Mouse (Mus musculus): ENCODE measurements at regions not wholly inside any gene's neighbourhood (a gene's known extent, or its start where the extent isn't known, plus 50 kb on each side); places are given as distances from the start of the nearest gene placed in this dataset.
"Not testable (repeated sequence)": the region's sequence is repeated elsewhere in the genome, so short reads cannot be mapped to it uniquely, and the experiment has no call there.

DNA sequence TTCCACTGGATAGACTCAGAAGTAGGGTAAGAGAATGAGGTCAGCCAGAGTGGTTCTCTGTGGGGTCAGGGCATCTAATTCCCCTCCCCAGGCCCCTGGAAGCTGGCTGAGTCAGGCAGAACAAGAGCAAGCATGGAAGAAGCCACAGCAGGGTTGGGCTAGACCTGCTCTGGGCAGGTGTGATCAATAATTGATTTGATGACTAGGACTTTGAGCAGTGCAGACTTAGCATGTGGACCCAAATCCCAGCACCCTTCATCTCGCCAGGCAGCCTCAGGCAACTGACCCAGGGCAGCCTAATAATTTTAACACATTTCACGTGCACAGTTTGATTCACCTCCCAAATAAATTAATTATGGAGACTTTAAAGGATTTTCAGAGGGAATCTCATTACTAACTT is 67.2 kb downstream of the Qdpr start:
- DNase-seq (ENCODE audit: extremely low read depth, insufficient read length, low spot score) = no peak

DNA sequence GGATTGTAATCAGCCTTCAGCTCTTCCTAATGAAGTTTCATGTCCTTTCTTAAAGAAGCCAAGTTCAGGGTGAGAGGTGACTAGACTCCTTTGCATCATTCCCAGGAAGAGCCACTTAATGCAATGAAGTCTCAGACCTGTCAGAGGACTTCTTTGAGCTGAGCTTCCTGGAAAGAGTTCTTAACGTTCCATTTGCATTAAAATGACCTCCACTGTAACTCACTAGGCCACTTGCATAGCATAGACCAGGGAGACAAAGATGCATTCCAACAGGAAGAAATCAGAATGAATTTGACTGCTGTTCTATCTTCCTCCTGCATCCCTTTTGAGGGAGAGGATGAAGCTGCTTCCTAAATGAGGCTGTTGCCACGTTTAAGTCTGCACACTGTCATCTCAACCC is 71.5 kb downstream of the Qdpr start:
- DNase-seq (ENCODE audit: extremely low read depth, insufficient read length, low spot score) = no peak

DNA sequence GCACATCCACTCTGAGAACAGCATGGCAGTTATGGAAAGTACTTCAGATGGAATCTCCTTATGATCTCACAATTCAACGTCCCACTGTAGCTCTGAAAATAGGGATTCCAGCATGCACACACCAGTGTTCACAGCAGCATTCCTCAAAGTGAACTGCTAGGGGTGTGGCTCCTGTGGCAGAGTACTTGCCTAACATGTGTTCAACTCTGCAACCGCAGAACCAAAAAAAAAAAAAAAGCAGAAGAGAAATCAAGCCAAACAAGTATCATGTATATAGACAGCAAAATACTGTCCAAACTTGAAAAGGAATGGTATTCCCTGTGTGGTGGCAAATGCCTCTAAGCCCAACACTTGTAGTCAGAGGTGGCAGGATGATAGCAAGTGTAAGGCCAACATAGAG is 77.0 kb downstream of the Qdpr start:
- no peak for DNase-seq (ENCODE audit: extremely low read depth, insufficient read length, low spot score)

DNA sequence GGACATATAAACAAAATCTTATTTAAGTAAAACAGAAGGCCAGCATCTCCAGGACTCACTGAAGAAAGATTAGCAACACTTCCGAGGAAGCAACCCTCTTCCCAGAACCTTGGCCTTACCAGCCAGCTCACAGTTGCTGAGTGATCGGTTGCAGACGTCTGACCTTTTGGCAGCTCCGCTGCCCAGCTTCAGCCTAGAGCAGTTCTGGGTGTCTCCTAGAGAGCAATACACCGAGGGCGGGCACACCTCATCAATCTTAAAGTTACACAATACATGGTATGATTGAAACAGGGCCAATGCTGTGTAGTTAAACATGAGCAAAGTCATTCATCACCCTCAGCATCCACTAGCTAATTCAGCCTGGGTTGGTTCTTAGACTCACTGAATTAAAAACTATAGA is 81.6 kb downstream of the Qdpr start:
- DNase-seq (ENCODE audit: extremely low read depth, insufficient read length, low spot score) = no peak

DNA sequence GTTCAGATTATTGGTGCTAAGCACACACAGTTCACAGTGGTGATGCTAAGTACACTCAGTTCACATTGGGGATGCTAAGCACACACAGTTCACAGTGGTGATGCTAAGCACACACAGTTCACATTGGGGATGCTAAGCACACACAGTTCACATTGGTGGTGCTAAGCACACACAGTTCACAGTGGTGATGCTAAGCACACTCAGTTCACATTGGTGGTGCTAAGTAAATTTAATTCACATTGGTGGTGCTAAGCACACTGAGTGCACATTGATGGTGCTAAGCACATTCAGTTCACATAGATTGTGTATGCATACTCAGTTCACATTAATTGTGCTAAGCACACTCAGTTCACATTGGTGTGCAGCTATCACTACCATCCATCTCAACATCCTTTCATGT is 89.8 kb downstream of the Qdpr start:
- no peak for DNase-seq (ENCODE audit: extremely low read depth, insufficient read length, low spot score)

DNA sequence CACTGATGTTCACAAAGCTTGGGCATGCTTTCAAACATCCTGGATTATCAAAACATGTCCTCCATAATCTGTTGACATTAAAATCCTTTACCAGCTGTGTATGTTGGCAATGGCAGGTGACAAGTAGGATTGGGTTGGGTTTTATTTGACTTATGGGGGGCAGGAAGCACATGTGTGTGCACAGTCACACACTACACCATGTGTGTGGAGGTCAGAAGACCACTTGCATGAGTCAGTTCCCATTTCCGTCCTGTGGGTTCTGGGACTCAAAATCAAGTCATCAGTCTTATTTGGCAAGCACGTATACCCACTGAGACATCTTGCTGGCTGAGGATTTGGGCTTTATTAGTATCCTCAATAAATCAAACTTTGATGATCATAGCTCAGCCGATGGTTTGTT is 109.6 kb downstream of the Qdpr start:
- DNase-seq (ENCODE audit: extremely low read depth, insufficient read length, low spot score) = no peak

DNA sequence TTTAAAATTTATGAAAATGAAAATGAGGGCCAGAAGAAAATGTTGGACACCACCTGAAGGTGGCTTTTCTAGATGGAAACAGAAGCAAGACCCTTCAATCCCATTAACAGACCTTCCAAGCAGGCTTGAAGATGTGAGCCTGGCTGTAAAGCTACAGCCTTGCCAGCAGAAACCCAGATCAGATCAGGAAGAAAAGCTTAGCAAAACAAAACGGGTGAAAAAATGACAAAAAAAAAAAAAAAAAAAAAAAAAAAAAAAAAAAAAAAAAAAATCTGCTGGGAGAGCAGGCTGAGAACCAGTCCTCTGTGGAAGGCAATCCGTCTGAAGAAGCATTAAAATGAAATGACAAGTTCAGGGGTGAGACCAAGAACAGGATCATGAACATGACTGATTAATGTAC is 113.2 kb downstream of the Qdpr start:
- no peak for DNase-seq (ENCODE audit: extremely low read depth, insufficient read length, low spot score)

DNA sequence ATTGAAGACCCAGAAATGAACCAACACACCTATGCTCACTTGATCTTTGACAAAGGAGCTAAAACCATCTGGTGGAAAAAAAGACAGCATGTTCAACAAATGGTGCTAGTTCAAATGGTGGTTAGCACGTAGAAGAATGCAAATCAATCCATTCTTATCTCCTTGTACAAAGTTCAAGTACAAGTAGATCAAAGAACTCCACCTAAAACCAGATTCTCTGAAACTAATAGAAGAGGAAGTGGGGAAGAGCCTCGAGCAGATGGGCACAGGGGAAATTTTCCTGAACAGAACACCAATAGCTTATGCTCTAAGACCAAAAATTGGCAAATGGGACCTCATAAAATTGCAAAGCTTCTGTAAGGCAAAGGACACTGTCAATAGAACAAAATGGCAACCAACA is 125.6 kb downstream of the Qdpr start:
- DNase-seq (ENCODE audit: extremely low read depth, insufficient read length, low spot score) = not testable (repeated sequence)

DNA sequence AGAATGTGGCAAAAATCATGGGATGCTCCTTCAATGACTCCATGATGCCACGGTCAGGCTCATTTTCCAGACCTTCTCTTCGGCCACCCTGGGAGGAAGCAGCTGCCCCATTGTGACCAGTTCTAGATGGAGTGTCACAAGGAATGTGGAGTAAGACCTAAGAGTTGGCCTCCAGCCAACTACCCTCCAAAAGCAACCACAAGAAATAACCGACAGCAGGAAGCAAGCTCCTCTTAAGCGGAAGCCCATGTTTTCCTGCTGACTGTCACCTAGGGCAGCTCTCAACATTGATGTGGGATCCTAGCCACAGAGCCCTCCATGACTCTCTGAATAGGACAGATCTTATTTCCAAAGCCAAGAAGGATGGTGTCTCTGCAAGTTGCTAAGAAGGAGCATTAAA is 126.5 kb downstream of the Qdpr start:
- DNase-seq (ENCODE audit: extremely low read depth, insufficient read length, low spot score) = no peak

DNA sequence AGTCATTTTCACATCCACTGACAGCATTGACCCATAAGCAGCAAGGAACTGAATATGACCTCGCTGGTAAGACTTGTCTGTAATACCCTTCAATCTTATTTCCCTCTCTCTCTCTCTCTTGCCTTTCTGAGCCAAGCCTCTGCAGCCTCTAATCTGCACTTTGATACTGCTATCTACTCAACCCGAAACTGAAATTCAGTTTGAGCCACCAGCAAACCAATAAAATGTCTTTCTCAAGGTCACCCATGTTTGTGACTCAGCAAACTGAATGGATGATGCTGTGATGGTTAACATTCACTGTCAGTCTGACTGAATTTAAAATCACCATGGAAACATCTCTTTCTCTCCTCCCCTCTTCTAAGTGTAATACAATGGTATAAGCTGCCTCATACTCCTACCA is 132.0 kb downstream of the Qdpr start:
- DNase-seq (ENCODE audit: extremely low read depth, insufficient read length, low spot score) = no peak

DNA sequence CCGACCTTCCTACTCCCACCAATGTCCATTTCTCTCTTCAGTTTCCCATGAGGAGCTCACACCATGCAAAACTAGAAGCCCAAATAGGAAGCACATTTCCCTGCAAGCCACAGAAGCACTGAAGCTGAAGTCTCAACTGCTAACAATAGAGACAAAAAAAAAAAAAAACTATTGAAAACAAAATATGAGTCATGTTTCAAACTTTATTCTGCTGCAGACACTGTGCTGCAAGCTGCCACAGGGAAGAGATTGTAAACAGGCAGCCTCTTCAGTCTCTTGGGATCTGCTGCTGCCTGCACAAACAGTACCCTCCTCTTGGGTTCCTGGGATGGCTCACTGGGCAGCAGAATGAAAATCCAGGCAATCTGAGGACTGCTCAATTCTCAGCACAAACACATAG is 148.9 kb downstream of the Qdpr start:
- no peak for DNase-seq (ENCODE audit: extremely low read depth, insufficient read length, low spot score)

DNA sequence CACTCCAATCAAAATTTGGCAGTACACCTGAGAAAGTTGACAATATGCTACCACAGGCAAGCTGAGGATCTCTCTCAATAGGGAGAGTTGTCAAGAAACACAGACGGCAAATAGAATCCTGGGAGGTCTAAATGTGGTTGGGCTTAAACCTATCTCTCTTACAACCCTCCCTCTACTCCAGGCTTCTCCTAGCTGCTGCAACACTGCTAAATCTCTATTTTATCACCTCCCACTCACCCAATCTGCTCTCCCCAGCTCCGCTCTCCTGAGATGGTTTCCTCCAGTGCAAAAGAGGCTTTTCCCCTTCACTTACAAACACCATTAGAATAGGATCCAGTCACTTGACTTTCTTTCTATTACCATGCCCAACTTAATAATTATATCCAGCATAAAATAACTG is 151.2 kb downstream of the Qdpr start:
- DNase-seq (ENCODE audit: extremely low read depth, insufficient read length, low spot score) = no peak

DNA sequence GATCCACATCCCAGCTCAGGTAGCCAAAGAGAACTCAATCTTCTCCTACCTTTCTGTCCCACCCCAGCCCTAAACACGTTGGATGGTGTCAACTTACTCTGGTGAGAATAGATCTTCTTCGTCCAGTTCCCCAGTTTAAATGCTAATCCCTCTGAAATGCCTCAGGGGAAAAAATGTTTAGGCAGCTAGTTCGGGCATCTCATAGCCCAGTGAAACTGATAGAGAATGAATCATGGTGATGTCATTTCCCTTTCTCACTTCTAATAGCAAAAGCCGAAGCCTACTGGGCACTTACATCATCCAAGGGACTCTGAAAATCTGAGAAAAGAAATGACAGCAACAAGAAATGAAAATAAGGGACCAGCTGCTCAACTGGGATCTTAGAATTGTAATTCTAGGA is 154.9 kb downstream of the Qdpr start:
- peak; percentile 25 for DNase-seq (ENCODE audit: extremely low read depth, insufficient read length, low spot score)

DNA sequence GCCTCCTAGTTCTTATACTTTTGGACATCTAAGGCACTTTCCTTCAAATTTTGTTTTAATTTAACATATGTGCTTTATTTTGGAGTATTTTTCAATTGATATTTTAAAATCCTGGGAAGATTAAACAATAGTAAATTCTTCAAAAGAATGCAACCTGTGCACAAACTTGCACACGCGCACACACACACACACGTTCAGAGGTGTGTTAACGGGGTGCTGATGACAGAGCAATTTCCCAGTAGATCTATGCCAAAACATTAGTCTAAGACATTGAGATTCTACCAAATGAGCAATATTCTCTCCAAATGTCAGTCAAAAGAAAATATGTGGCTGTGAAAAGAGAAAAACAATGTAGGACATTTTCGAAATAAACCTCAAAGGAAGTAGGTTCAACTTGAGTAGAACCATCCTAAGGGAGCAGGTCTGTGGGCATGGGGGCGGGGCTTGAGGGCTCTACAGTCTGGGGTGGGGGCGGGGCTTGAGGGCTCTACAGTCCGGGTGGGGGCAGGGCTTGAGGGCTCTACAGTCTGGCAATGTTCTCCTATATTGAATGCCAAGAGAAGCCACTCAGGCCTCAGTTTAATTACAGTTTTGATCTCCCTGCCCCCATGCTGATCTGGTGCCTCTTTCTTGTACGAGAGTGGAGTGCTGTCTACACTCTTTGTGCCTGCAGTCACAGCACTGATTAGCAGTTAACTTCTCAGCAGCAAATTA is 157.0 kb downstream of the Qdpr start:
- no peak for DNase-seq (ENCODE audit: extremely low read depth, insufficient read length, low spot score)

DNA sequence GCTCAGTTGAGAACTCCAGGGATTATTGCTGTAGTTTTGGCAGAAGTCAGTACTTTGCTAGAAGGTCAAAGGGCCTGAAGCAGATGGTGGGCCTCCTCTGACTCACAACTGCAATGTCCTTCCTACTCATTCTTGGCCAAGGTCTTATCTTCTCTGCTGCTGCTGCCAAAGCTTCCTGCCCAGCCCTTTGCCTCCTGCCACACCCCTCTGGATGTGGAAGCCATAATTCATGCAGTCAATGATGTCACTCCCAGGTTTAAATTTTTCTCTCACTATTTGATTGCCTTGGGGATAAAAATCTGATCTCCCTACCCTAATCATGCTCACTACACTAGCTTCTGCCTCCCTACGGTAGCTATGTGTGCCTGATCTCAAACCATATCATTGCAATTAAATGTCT is 157.7 kb downstream of the Qdpr start:
- peak; percentile 18 for DNase-seq (ENCODE audit: extremely low read depth, insufficient read length, low spot score)

DNA sequence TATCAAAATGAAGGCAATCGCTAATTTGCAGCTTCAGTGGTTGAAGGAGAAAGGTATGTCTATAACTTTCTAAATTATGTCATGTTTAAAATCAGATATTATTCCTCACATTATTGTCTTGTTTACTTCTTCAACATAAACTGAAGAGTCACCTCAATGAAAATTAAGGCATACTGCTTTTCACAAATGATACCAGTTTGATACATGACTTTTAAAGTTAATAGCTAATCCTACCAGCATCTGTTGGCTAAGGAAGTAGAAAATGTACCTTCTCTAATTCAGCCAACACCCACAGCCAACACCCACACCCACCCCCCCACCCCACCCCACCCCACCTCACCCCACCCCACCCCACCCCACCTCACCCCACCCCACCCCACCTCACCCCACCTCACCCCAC is 158.3 kb downstream of the Qdpr start:
- DNase-seq (ENCODE audit: extremely low read depth, insufficient read length, low spot score) = no peak

DNA sequence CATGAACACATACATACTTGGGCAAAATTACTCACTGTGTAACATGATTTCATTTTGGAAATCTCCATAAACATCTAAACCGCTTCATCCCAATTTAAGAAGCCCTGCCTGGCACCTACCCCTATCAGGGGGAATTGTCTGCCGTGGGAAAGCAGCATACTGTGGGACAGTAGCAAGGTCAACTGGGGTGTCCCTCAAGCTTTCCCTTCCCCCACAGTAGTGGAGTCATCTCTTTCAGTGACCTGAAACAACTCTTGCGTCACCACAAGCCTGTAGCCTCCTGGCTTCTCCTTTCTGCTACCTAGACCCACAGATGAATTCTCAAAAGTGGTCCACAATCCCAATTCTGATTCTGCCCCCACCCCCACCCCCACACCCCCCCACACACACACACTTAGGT is 158.8 kb downstream of the Qdpr start:
- no peak for DNase-seq (ENCODE audit: extremely low read depth, insufficient read length, low spot score)

DNA sequence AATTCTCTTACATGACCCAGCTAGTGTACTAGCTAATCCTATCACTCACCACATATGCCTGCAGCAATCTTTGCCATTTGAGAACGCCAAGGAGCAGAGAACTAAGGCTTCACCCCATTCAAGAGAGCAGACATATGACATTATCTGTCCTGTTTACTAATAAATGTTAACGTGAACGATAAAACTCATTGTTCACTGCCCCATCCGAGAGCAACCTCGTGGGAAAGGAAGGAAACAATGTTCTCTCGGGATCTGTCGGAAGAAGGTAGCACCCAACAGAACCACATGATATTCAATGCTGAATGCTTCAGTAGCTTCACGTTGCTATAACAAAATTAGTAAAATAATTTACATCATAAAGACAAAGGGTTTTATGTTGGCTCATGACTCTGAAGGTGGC is 163.6 kb downstream of the Qdpr start:
- no peak for DNase-seq (ENCODE audit: extremely low read depth, insufficient read length, low spot score)

DNA sequence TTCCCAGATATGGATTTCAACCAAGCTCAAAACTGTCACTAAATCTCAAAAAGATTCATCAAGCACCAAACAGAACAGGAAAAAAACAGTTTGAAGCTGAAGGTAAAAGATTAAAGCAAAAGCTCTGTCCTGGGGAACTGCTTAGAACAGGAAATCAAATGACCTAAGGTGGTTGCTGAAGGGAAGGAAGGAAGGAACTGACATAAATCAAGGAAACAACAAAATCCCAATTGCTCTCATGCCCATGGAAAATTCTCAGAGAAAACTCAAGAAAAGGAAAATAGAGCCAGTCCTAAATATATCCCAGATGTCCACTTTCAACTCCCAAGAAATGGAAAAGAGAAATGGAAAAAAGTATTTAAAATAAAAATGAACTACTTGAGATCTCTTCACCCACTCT is 165.4 kb downstream of the Qdpr start:
- no peak for DNase-seq (ENCODE audit: extremely low read depth, insufficient read length, low spot score)

DNA sequence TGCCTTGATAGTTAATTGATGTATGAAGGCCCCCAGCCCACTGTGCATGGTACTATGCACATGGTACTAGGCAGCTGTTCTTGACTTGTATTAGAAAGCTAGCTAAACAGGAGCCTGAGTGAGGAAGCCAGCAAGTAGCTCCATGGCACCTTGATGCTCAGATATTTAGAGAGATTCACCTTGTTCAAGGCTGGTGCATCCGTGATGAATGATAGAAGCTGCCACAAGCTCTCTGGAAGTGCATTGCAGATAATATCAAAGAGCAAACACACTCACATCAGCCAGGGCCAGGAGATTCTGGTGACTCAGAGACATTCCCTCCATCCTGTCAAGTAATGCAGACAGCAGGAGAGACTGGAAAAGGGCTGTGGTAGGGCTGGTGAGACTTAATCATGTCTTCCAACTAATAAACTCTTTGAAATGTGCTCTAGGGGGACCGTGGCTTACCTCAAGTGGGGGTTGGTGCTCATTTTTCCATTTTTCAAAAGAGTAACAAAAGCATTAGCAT is 166.1 kb downstream of the Qdpr start:
- DNase-seq (ENCODE audit: extremely low read depth, insufficient read length, low spot score) = no peak

DNA sequence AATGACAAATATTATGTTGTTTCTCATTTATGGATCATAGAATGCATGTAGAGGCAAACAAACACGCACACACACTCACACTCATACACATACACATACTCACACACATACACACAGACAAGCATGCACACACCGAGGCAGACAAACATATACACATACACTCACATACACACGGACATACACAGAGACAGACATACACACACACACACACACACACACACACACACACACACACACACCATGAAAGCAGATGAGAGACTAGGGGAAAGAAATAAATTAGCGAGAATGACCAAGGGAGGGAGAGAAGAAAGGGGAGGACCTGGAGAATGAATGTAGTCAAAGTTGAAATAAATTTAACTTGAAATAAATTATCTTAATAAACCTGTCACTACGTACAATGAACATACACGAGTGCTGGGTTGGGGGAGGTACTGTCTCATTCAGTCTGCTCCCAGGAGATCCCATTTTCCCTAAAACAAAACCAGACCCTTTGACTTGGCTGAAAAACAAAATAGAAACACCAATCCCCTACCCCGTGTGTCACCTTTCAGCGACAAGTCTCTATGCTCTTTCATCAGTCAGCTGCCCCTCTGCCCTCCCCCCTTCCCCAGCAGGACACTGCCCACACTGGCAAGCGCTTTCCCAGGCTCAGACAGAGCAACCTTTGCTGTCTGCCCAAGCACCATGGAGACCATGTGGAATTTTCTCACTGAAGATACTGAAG is 167.7 kb downstream of the Qdpr start:
- DNase-seq (ENCODE audit: extremely low read depth, insufficient read length, low spot score) = no peak

DNA sequence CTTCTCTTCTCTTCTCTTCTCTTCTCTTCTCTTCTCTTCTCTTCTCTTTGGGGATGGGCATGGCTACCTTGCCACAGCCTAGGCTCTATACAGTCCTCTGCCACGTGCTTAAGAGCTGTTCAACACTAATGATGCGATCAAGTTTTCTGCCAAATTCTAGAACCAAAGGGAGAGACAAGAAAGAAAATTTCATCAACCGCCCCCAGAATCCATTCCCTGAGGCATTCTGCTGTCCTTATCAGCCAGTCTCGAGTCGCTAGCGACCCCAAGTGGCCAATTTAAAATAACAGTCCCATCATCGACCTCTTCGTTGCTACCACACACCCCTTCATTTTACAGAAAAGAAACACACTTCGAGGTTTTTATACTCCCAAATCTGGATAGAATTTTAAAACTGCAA is 171.5 kb downstream of the Qdpr start:
- no peak for DNase-seq (ENCODE audit: extremely low read depth, insufficient read length, low spot score)

Data from 3134 (cell line).